Mouse (Mus musculus) myocyte (in vitro differentiated cells): ENCODE results near the gene Ptch2. TPM values are rescaled to one million over a fixed set of nuclear protein-coding genes. Genes with fewer than 3 reads are reported as not detected.

Experiments used
- H3K27me3 ChIP-seq: one replicate; pipeline ENCODE4 v1.6.1; 2011; ENCODE audit not compliant: control insufficient read depth, insufficient read depth, insufficient read length
- H3K36me3 ChIP-seq: one replicate; pipeline ENCODE4 v1.6.1; 2011; ENCODE audit not compliant: control insufficient read depth, insufficient read depth
- H3K4me2 ChIP-seq: one replicate; pipeline ENCODE4 v1.6.1; 2011; ENCODE audit warnings: low read depth, control low read depth
- H3K4me3 ChIP-seq: one replicate; pipeline ENCODE4 v1.5.1; 2011; ENCODE audit warnings: mild to moderate bottlenecking, control low read depth, moderate library complexity
- H3K79me2 ChIP-seq: one replicate; pipeline ENCODE4 v1.6.1; 2011; ENCODE audit not compliant: control insufficient read depth, insufficient read depth
- H3ac ChIP-seq: one replicate; pipeline ENCODE4 v1.6.1; 2011; ENCODE audit not compliant: control insufficient read depth, insufficient read length
- CEBPB ChIP-seq: IDR thresholded peaks from 2 replicates; pipeline ENCODE4 v1.6.1; 2011; ENCODE audit warnings: mild to moderate bottlenecking, moderate library complexity; ENCODE audit not compliant: poor library complexity, insufficient read depth, severe bottlenecking
- E2F4 ChIP-seq: IDR thresholded peaks from one replicate; pipeline ENCODE4 v1.6.1; 2011; ENCODE audit warnings: mild to moderate bottlenecking, control low read depth, moderate library complexity; ENCODE audit not compliant: insufficient read depth
- MAX ChIP-seq: IDR thresholded peaks from one replicate; pipeline ENCODE4 v1.6.1; 2011; ENCODE audit warnings: low read depth, mild to moderate bottlenecking, control low read depth
- MYOD1 ChIP-seq, 3 experiments: IDR thresholded peaks; one replicate each; pipeline ENCODE4 v1.6.1; 2011; ENCODE audit warnings: control low read depth in 2 of 3, low read depth in 2 of 3, mild to moderate bottlenecking in 2 of 3, moderate library complexity in 1 of 3; ENCODE audit not compliant: insufficient read length in 2 of 3, control insufficient read depth in 1 of 3
- MYOG ChIP-seq, 3 experiments: IDR thresholded peaks; one replicate each; pipeline ENCODE4 v1.6.1; 2011; ENCODE audit warnings: control low read depth in 2 of 3, low read depth in 2 of 3, mild to moderate bottlenecking in 2 of 3; ENCODE audit not compliant: insufficient read length in 2 of 3, control insufficient read depth in 1 of 3, insufficient read depth in 1 of 3
- POLR2A ChIP-seq: IDR thresholded peaks from one replicate; pipeline ENCODE4 v1.6.1; 2011; ENCODE audit warnings: low read depth, mild to moderate bottlenecking, control low read depth, moderate library complexity; ENCODE audit not compliant: insufficient read length
- POLR2AphosphoS2 ChIP-seq: IDR thresholded peaks from one replicate; pipeline ENCODE4 v1.6.1; 2011; ENCODE audit warnings: low read depth, control low read depth; ENCODE audit not compliant: insufficient read length
- REST ChIP-seq: IDR thresholded peaks from one replicate; pipeline ENCODE4 v1.6.1; 2011; ENCODE audit warnings: mild to moderate bottlenecking, control low read depth, moderate library complexity; ENCODE audit not compliant: insufficient read depth, insufficient read length
- SRF ChIP-seq: IDR thresholded peaks from one replicate; pipeline ENCODE4 v1.6.1; 2011; ENCODE audit warnings: low read depth; ENCODE audit not compliant: control insufficient read depth, insufficient read length
- TCF12 ChIP-seq: IDR thresholded peaks from one replicate; pipeline ENCODE4 v1.6.1; 2011; ENCODE audit warnings: mild to moderate bottlenecking, control low read depth; ENCODE audit not compliant: poor library complexity, insufficient read depth, severe bottlenecking
- TCF3 ChIP-seq: IDR thresholded peaks from one replicate; pipeline ENCODE4 v1.6.1; 2011; ENCODE audit warnings: low read depth, control low read depth; ENCODE audit not compliant: insufficient read length
- USF1 ChIP-seq: IDR thresholded peaks from one replicate; pipeline ENCODE4 v1.6.1; 2011; ENCODE audit warnings: low read depth, mild to moderate bottlenecking, control low read depth, moderate library complexity
- polyA plus RNA-seq: library from polyadenylated mRNA; unstranded; fragments of >200 nt; fragmentation: generic; extraction: Trizol; gene quantifications from one replicate; pipeline ENCODE4 v1.2.1, GENCODE M21; 2012; ENCODE audit warnings: missing spikeins

Ptch2 gene
- polyA plus RNA-seq, 1 experiment: 0.02 TPM

- Histone ChIP-seq H3K4me2 (no peak overlapping the region), H3K79me2 (no peaks in the 10 kb centered on the region), H3K27me3 (no peaks in the 10 kb centered on the region), H3K36me3 (peaks cover 48% of the 10 kb centered on the region), H3ac (no peak overlapping the region), H3K4me3 (no peak overlapping the region)
- TF ChIP-seq MAX (no peak), CEBPB (no peak), MYOD1 (IDR thresholded peaks at IDR 0.05; ENCODE audit: control insufficient read depth in 1 of 3, insufficient read length in 2 of 3, low read depth in 2 of 3) (no peak), E2F4 (no peak), USF1 (no peak), REST (no peak), POLR2AphosphoS2 (no peak), MYOG (IDR thresholded peaks at IDR 0.05; ENCODE audit: control insufficient read depth in 1 of 3, insufficient read depth in 1 of 3, insufficient read length in 2 of 3, low read depth in 2 of 3) (no peak), TCF3 (no peak), POLR2A (no peak), TCF12 (no peak), SRF (no peak)
Observed at GRCm38 (mm10) chr4:117068035-117068434, 27.8 kb upstream of the Ptch2 start.

- H3K4me2 ChIP-seq: no peak overlapping the region
- no peaks in the 10 kb centered on the region for H3K79me2 ChIP-seq
- H3K4me3 ChIP-seq: no peak overlapping the region
- TF ChIP-seq CEBPB: no peak
- TF ChIP-seq TCF12: no peak
- no peak for TF ChIP-seq TCF3
- no peak for TF ChIP-seq MAX
- no peak for TF ChIP-seq USF1
- no peak for TF ChIP-seq POLR2A
- no peak for TF ChIP-seq MYOD1 (IDR thresholded peaks at IDR 0.05; ENCODE audit: control insufficient read depth in 1 of 3, insufficient read length in 2 of 3, low read depth in 2 of 3)
- no peak for TF ChIP-seq E2F4
- no peak for TF ChIP-seq POLR2AphosphoS2
- TF ChIP-seq MYOG (IDR thresholded peaks at IDR 0.05; ENCODE audit: control insufficient read depth in 1 of 3, insufficient read depth in 1 of 3, insufficient read length in 2 of 3, low read depth in 2 of 3): no peak
- TF ChIP-seq REST: no peak
- TF ChIP-seq SRF: no peak
- H3K27me3 ChIP-seq: no peaks in the 10 kb centered on the region
- H3ac ChIP-seq: no peak overlapping the region
- peaks cover 51% of the 10 kb centered on the region for H3K36me3 ChIP-seq
Observed at GRCm38 (mm10) chr4:117069647-117070046, 26.2 kb upstream of the Ptch2 start.

DNA sequence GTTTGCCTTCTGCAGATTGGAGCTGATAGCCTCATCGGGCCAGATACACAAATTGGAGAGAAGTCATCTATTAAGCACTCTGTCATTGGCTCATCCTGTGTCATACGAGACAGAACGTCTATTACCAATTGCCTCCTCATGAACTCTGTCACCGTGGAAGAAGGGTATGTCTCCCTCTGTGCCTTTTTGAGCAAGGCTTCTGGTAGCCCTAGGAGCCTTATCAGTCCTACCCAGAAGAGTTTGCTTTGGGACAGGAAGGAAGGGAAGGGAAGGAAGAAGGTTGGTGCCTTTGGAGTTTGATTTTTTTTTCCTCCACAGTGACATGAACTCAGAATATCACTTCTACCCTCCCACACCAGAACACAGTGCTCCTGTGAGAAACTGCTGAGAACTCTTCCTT is 25.3 kb upstream of the Ptch2 start:
- no peaks in the 10 kb centered on the region for H3K27me3 ChIP-seq
- peaks cover 47% of the 10 kb centered on the region for H3K36me3 ChIP-seq
- no peak overlapping the region for H3K4me2 ChIP-seq
- TF ChIP-seq MAX (no peak), REST (no peak), MYOD1 (IDR thresholded peaks at IDR 0.05; ENCODE audit: control insufficient read depth in 1 of 3, insufficient read length in 2 of 3, low read depth in 2 of 3) (no peak), CEBPB (no peak), E2F4 (no peak), MYOG (IDR thresholded peaks at IDR 0.05; ENCODE audit: control insufficient read depth in 1 of 3, insufficient read depth in 1 of 3, insufficient read length in 2 of 3, low read depth in 2 of 3) (no peak), USF1 (no peak), TCF3 (no peak), POLR2AphosphoS2 (no peak), TCF12 (no peak), POLR2A (no peak), SRF (no peak)
- H3ac ChIP-seq: no peak overlapping the region
- H3K79me2 ChIP-seq: no peaks in the 10 kb centered on the region
- no peak overlapping the region for H3K4me3 ChIP-seq

GRCm38 (mm10) chr4:117071183-117071582 is 24.7 kb upstream of the Ptch2 start:
- Histone ChIP-seq H3K36me3 (peaks cover 47% of the 10 kb centered on the region), H3ac (no peak overlapping the region), H3K27me3 (no peaks in the 10 kb centered on the region), H3K4me2 (no peak overlapping the region), H3K4me3 (no peak overlapping the region), H3K79me2 (no peaks in the 10 kb centered on the region)
- TF ChIP-seq MYOD1 (IDR thresholded peaks at IDR 0.05; ENCODE audit: control insufficient read depth in 1 of 3, insufficient read length in 2 of 3, low read depth in 2 of 3): peak in 2 of 3 experiments; percentile 12 to 40
- no peak for TF ChIP-seq POLR2A
- no peak for TF ChIP-seq SRF
- no peak for TF ChIP-seq TCF3

DNA sequence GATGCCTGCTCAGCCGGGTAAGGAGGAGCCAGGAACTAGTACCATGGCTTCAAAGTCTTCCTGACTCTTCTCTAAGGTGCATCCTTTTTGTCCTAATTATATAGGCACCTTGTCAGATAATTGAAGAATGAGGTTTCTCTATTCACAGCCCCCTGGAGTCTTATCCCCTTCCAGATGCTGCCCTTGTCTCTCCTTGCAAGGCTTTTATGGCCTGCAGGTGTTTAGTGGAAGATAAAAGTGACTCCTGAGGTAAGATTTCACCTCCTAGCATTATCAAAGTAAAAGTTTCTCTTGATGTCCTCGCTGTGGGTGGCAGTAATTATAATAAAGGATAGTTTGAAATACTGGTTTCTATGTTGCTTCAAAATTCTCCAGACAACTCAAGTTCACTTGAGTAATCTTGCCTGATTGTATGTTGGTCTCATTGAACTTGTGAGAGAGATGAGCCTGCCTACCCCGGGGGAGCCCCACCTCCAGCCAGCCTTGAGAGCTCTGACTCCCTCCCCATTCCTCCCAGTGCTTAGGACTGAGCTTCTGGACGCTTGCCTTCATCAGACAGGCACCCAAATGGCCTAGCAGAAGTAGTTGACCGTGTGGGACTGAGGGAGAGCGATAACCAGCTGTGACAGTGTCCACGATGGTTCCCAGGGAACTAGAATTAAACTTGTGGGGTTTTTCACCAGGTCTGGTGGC is 7.8 kb upstream of the Ptch2 start:
- no peaks in the 10 kb centered on the region for H3K79me2 ChIP-seq
- no peaks in the 10 kb centered on the region for H3K27me3 ChIP-seq
- H3K4me2 ChIP-seq: no peak overlapping the region
- no peak overlapping the region for H3K4me3 ChIP-seq
- peaks cover 19% of the 10 kb centered on the region for H3K36me3 ChIP-seq
- TF ChIP-seq CEBPB: no peak
- TF ChIP-seq POLR2A: no peak
- no peak for TF ChIP-seq USF1
- no peak overlapping the region for H3ac ChIP-seq
